Mouse (Mus musculus): ENCODE results near the gene Espnl. TPM values are rescaled to one million over a fixed set of nuclear protein-coding genes. Genes with fewer than 3 reads are reported as not detected.

Espnl gene
- polyA plus RNA-seq (2012; rRNA removed) = 0.09 and 0.14 TPM in 2 replicates

DNA sequence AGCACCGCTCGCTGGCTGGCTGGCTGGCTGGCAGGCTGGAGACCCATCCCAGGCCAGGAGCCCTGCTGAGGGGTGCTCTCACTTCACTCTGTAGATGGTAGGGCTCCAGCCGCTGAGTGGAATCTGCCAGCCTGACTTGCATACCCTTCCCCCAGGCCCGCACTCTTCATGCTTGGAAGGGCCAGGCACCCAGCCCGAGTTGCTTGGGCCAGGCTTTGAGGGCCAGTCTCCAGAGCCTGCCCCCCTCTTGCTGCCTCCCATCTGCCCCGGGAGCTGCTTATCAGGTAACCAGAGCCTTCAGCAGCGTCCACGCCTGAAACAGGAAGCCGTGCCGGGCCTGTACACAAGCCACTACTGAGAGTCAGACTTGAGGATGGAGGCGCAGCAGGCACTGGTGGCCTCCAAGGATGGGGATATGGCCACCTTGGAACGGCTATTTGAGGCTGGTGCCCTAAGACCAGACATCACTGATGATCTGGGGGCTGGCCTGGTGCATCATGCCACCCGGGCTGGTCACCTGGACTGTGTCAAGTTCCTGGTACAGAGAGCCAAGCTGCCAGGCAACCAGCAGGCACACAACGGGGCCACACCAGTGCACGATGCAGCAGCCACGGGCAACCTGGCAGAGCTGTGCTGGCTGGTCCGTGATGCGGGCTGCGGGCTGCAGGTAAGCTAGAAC is at the start of gene Espnl:
Espnl (plus strand) TSS at position 316 of the 679 bp plus-strand sequence.

GRCm38 (mm10) chr1:91297799-91298744 is 23.8 kb upstream of the Espnl start, which contains the start of gene Scly:
Scly (plus strand) TSS chr1:91298338.

DNA sequence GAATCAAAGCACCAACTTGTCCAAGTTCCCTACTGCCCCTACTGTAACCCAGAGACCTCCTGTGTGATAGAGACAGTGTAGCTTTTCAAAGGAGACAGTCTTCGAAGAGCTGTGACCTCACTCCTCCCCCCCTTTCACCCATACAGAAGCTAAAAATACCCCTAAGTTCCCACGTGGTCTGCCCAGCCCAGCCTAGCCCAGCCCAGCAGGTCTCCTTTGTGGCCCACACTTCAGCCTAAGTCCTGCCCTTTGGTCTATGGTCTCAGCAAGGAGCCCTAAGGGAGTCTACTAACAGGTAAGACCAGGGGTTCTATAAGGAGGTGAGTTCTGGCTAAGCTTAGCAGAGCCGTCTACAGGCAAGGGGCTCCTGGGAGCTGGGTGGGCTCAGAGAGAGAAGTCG is 29.0 kb downstream of the Espnl start, which contains the start of gene Klhl30:
Klhl30 (plus strand) TSS at position 176 of the 400 bp plus-strand sequence.

GRCm38 (mm10) chr1:91366215-91367108 is 44.6 kb downstream of the Espnl start, which contains the start of gene Erfe:
Erfe (plus strand) TSS chr1:91366430.

Other genes starting within 250 kb of the Espnl start
- 0.10 and 0.19 TPM in 2 replicates for gene Rbm44, start 177.0 kb upstream of the Espnl start, polyA plus RNA-seq (2012; rRNA removed)
- gene Ramp1, start 142.3 kb upstream of the Espnl start, polyA plus RNA-seq (2012; rRNA removed) = 11.7 and 15.8 TPM in 2 replicates
- 55.4 and 58.8 TPM in 2 replicates for gene Ube2f, start 71.8 kb upstream of the Espnl start, polyA plus RNA-seq (2012; rRNA removed)
- 9.1 and 10.6 TPM in 2 replicates for gene Scly, start 23.7 kb upstream of the Espnl start, polyA plus RNA-seq (2012; rRNA removed)
- 0.09 and 0.64 TPM in 2 replicates for gene Klhl30, start 28.9 kb downstream of the Espnl start, polyA plus RNA-seq (2012; rRNA removed)
- gene Erfe, start 44.4 kb downstream of the Espnl start, polyA plus RNA-seq (2012; rRNA removed) = 0.28 and 0.58 TPM in 2 replicates
- 129 and 131 TPM in 2 replicates for gene Ilkap, start 76.7 kb downstream of the Espnl start, polyA plus RNA-seq (2012; rRNA removed)
- 113 and 114 TPM in 2 replicates for gene Hes6, start 92.0 kb downstream of the Espnl start, polyA plus RNA-seq (2012; rRNA removed)
- gene Per2, start 137.2 kb downstream of the Espnl start, polyA plus RNA-seq (2012; rRNA removed) = 8.6 and 8.9 TPM in 2 replicates
- gene Traf3ip1, start 172.6 kb downstream of the Espnl start, polyA plus RNA-seq (2012; rRNA removed) = 19.6 and 20.5 TPM in 2 replicates
- gene Asb1, start 218.5 kb downstream of the Espnl start, polyA plus RNA-seq (2012; rRNA removed) = 15.3 and 17.3 TPM in 2 replicates

Data from central nervous system, embryonic 18 days (tissue).